In genomic region chr10:29198642-29199041, GRCm38 (mm10) we compare ENCODE assay signal across 23 mouse cellular contexts. TPM values are rescaled to one million over a fixed set of nuclear protein-coding genes. Genes with fewer than 3 reads are reported as not detected.
DNase-seq lines count a peak whose midpoint lies in the region; TF ChIP-seq lines count a peak whose summit lies in the region.
"Had no signal": no experiment of that assay in that cellular context is flagged by ENCODE, and none has a peak within 500 bp of the region (broad histone marks: within the 10 kb centered on the region; RNA-seq: fewer than 3 reads in every experiment).

Gm49353 (plus strand) TSS chr10:29198954.

- H3K4me1 ChIP-seq in heart, embryonic 10.5 days: no peaks in the 10 kb centered on the region
- H3K4me1 ChIP-seq: limb, embryonic 13.5 days; liver, embryonic 15.5 days; neural tube, embryonic 12.5 days; stomach, embryonic 15.5 days had no signal

- intact Hi-C loops in left cerebral cortex, postnatal 25 days (cut with DNase I): no loop called here

- no peak within 1 kb of the TSS for H3K27ac ChIP-seq in heart, embryonic 10.5 days
- H3K27ac ChIP-seq: limb, embryonic 13.5 days; liver, embryonic 15.5 days; neural tube, embryonic 12.5 days; stomach, embryonic 15.5 days had no signal

- TF ChIP-seq POLR2A in brain, embryonic 14.5 days (IDR thresholded peaks at IDR 0.05; ENCODE audit: borderline replicate concordance, extremely low read depth, insufficient read depth, insufficient read length, poor library complexity, severe bottlenecking): no peak

- no peaks in the 10 kb centered on the region for H3K36me3 ChIP-seq in heart, embryonic 10.5 days
- H3K36me3 ChIP-seq: limb, embryonic 13.5 days; liver, embryonic 15.5 days; stomach, embryonic 15.5 days had no signal

- no peak for DNase-seq in layer of hippocampus, adult 18-20 months (ENCODE audit: low spot score in 2 of 2)
- no peak for DNase-seq in layer of hippocampus, adult 9-10 months (ENCODE audit: low spot score)
- DNase-seq in brain, adult 2 months (ENCODE audit: low read depth, low spot score): peak; percentile 74
- no peak for DNase-seq in brain, embryonic 14.5 days (ENCODE audit: low read depth)
- DNase-seq in left cerebral cortex, postnatal 25 days (ENCODE audit: low spot score in 2 of 2): no peak
- no peak for DNase-seq in heart, embryonic 10.5 days (ENCODE audit: low spot score)
- DNase-seq in adipocyte (ENCODE audit: low spot score): no peak
- DNase-seq: adrenal gland, adult 8-10 months; cerebellum, adult 9-10 months; kidney, adult 11 months; kidney, postnatal 10 days; lung, postnatal 14 days; retina, postnatal 1 day; thymus, postnatal 25 days had no signal

- no peak for TF ChIP-seq CTCF in brain, embryonic 14.5 days (IDR thresholded peaks at IDR 0.05; ENCODE audit: borderline replicate concordance, extremely low read depth, insufficient read depth, insufficient read length)

- WGBS in heart, embryonic 10.5 days: 87% methylated on average over 7 of the region's 7 CpGs

- no peak within 1 kb of the TSS for H3K4me3 ChIP-seq in heart, embryonic 10.5 days
- H3K4me3 ChIP-seq: limb, embryonic 13.5 days; liver, embryonic 15.5 days; neural tube, embryonic 12.5 days; stomach, embryonic 15.5 days had no signal

- peaks cover 4% of the 10 kb centered on the region; the same call in 1 of the 2 replicates for H3K9me3 ChIP-seq in heart, embryonic 10.5 days
- H3K9me3 ChIP-seq: liver, embryonic 15.5 days; neural tube, embryonic 12.5 days; stomach, embryonic 15.5 days had no signal

- H3K27me3 ChIP-seq in heart, embryonic 10.5 days (ENCODE audit: insufficient read depth, poor library complexity, severe bottlenecking): no peaks in the 10 kb centered on the region
- H3K27me3 ChIP-seq: limb, embryonic 13.5 days; liver, embryonic 15.5 days; neural tube, embryonic 12.5 days; stomach, embryonic 15.5 days had no signal

RNA-seq across cellular contexts. Expression of gene Gm49353, which starts in this region (rescaled TPM):
- 10 to 100 TPM; 23.2 to 27.7 TPM for total RNA-seq in layer of hippocampus, adult 18-20 months (2021)
- 8.7 and 19.1 TPM in 2 replicates for polyA plus RNA-seq in brain, embryonic 14.5 days (2012; rRNA removed)
- 10 to 100 TPM; 23.8 to 31.2 TPM for total RNA-seq in left cerebral cortex, postnatal 25 days (2021)
- not detected in 2 replicates for polyA plus RNA-seq in heart, embryonic 10.5 days (2016; fragmentation: Nextera tagmentation; extraction: Ambion mirVana)
- total RNA-seq: MEL had no signal
- polyA plus RNA-seq: CD4-positive, CD25-positive, alpha-beta regulatory T cell, adult 4 months; gonadal fat pad, adult 2 months; heart, embryonic 14.5 days; limb, embryonic 13.5 days; liver, embryonic 15.5 days; small intestine, adult 2 months had no signal
